Mouse (Mus musculus): ENCODE data around the gene Vnn1. TPM values are rescaled to one million over a fixed set of nuclear protein-coding genes. Genes with fewer than 3 reads are reported as not detected.

The Vnn1 gene
- total RNA-seq (2012; rRNA removed) (not detected in 2 replicates), total RNA-seq (2014; rRNA removed) (not detected in 2 replicates), polyA plus RNA-seq (2012; ENCODE audit: insufficient read length, low read depth) (not detected in 2 replicates)

GRCm38 (mm10) chr10:23894601-23895349, at the start of gene Vnn1:
Gene Vnn1 (plus strand): TSS chr10:23894688.
- H3K27me3 ChIP-seq (replicated peaks) = no peaks in the 10 kb centered on the region
- no peaks in the 10 kb centered on the region for H3K36me3 ChIP-seq (replicated peaks in 1 of 2; ENCODE audit: control insufficient read depth in 1 of 2, insufficient read depth in 1 of 2, low read length in 1 of 2)
- no peak within 1 kb of the TSS for H3K4me2 ChIP-seq (ENCODE audit: insufficient read depth, low read depth, poor library complexity, severe bottlenecking)
- in situ Hi-C loops (cut with MboI; ENCODE audit: low pct_ligation_motif_present, low pct_unique_long_range_greater_than_20kb, low sequenced_read_pairs) (no loop called here), dilution Hi-C loops (cut with MboI; ENCODE audit: extremely low pct_ligation_motif_present, extremely low pct_unique_long_range_greater_than_20kb, low sequenced_read_pairs) (no loop called here)
- no peak within 1 kb of the TSS for H3K27ac ChIP-seq (ENCODE audit: insufficient read depth, low read depth)
- no peak for DNase-seq (ENCODE audit: extremely low read depth)
- peaks cover 7% of the 10 kb centered on the region for H3K9me3 ChIP-seq (replicated peaks; ENCODE audit: low read length)
- TF ChIP-seq MXI1 (IDR thresholded peaks at IDR 0.05; ENCODE audit: low read depth, low read length) (no peak), ZMIZ1 (IDR thresholded peaks at IDR 0.05; ENCODE audit: low read depth, low read length) (no peak), MAX (IDR thresholded peaks at IDR 0.05; ENCODE audit: low read length) (no peak), CHD2 (IDR thresholded peaks at IDR 0.05; ENCODE audit: low read length) (no peak), SIN3A (IDR thresholded peaks at IDR 0.05; ENCODE audit: low read length) (no peak), USF2 (conservative IDR thresholded peaks at IDR 0.05; ENCODE audit: low read depth, low read length) (no peak), ZKSCAN1 (IDR thresholded peaks at IDR 0.05; ENCODE audit: borderline replicate concordance, low read depth, low read length) (no peak), MYC (IDR thresholded peaks at IDR 0.05; ENCODE audit: low read depth, low read length) (no peak), JUN (IDR thresholded peaks at IDR 0.05; ENCODE audit: insufficient read depth, low read depth, low read length) (no peak), CHD1 (IDR thresholded peaks at IDR 0.05; ENCODE audit: low read depth, low read length) (no peak), ETS1 (conservative IDR thresholded peaks at IDR 0.05; ENCODE audit: low read depth, low read length) (no peak), UBTF (IDR thresholded peaks at IDR 0.05; ENCODE audit: low read depth, low read length) (no peak), POLR2A (IDR thresholded peaks at IDR 0.05; ENCODE audit: low read depth, low read length) (no peak), TCF12 (IDR thresholded peaks at IDR 0.05; ENCODE audit: low read depth, low read length) (no peak), GABPA (IDR thresholded peaks at IDR 0.05; ENCODE audit: insufficient replicate concordance, low read depth, low read length) (no peak), ZC3H11A (IDR thresholded peaks at IDR 0.05; ENCODE audit: low read depth, low read length) (no peak), SMC3 (IDR thresholded peaks at IDR 0.05; ENCODE audit: low read depth, low read length) (no peak), MAFK (IDR thresholded peaks at IDR 0.05; ENCODE audit: insufficient replicate concordance, low read length) (no peak)
- no peak within 1 kb of the TSS for H3K4me3 ChIP-seq (replicated peaks in 1 of 3; ENCODE audit: low read depth in 2 of 3, low read length in 2 of 3, poor library complexity in 1 of 3)
- no peaks in the 10 kb centered on the region for H3K79me2 ChIP-seq (replicated peaks; ENCODE audit: control insufficient read depth, extremely low read depth, insufficient read depth, poor library complexity, severe bottlenecking)
- no peak within 1 kb of the TSS for H3K9ac ChIP-seq (ENCODE audit: insufficient read depth, low read depth)
- H3K4me1 ChIP-seq (ENCODE audit: control insufficient read depth in 1 of 2, insufficient read depth in 2 of 2) = no peaks in the 10 kb centered on the region

GRCm38 (mm10) chr10:23851228-23851912, 43.1 kb upstream of the Vnn1 start, which contains the start of gene Vnn3:
Gene Vnn3 (plus strand): TSS chr10:23851462.
- dilution Hi-C loops (cut with MboI; ENCODE audit: extremely low pct_ligation_motif_present, extremely low pct_unique_long_range_greater_than_20kb, low sequenced_read_pairs) (no loop called here), in situ Hi-C loops (cut with MboI; ENCODE audit: low pct_ligation_motif_present, low pct_unique_long_range_greater_than_20kb, low sequenced_read_pairs) (no loop called here)
- no peaks in the 10 kb centered on the region for H3K9me3 ChIP-seq (replicated peaks; ENCODE audit: low read length)
- TF ChIP-seq EP300 (IDR thresholded peaks at IDR 0.05; ENCODE audit: low read length) (no peak), JUND (conservative IDR thresholded peaks at IDR 0.05; ENCODE audit: low read depth, low read length) (no peak), MYC (IDR thresholded peaks at IDR 0.05; ENCODE audit: low read depth, low read length) (no peak), POLR2AphosphoS2 (IDR thresholded peaks at IDR 0.05; ENCODE audit: low read depth, low read length) (no peak), TCF12 (IDR thresholded peaks at IDR 0.05; ENCODE audit: low read depth, low read length) (no peak), TBP (conservative IDR thresholded peaks at IDR 0.05; ENCODE audit: low read depth, low read length) (no peak), ZNF384 (IDR thresholded peaks at IDR 0.05; ENCODE audit: low read depth, low read length) (no peak), MAX (IDR thresholded peaks at IDR 0.05; ENCODE audit: low read length) (no peak), JUN (IDR thresholded peaks at IDR 0.05; ENCODE audit: insufficient read depth, low read depth, low read length) (no peak), ELF1 (IDR thresholded peaks at IDR 0.05; ENCODE audit: low read depth, low read length) (no peak), USF1 (IDR thresholded peaks at IDR 0.05; ENCODE audit: low read depth, low read length) (no peak), NELFE (IDR thresholded peaks at IDR 0.05; ENCODE audit: low read depth, low read length) (no peak)
- H3K4me1 ChIP-seq (ENCODE audit: control insufficient read depth in 1 of 2, insufficient read depth in 2 of 2) = peaks cover 4 to 7% of the 10 kb centered on the region in 2 experiments
- H3K27me3 ChIP-seq (replicated peaks) = no peaks in the 10 kb centered on the region
- H3K79me2 ChIP-seq (replicated peaks; ENCODE audit: control insufficient read depth, extremely low read depth, insufficient read depth, poor library complexity, severe bottlenecking) = no peaks in the 10 kb centered on the region
- no peaks in the 10 kb centered on the region for H3K36me3 ChIP-seq (replicated peaks in 1 of 2; ENCODE audit: control insufficient read depth in 1 of 2, insufficient read depth in 1 of 2, low read length in 1 of 2)
- H3K27ac ChIP-seq (ENCODE audit: insufficient read depth, low read depth) = no peak within 1 kb of the TSS
- H3K9ac ChIP-seq (ENCODE audit: insufficient read depth, low read depth) = no peak within 1 kb of the TSS
- H3K4me3 ChIP-seq (replicated peaks in 1 of 3; ENCODE audit: low read depth in 2 of 3, low read length in 2 of 3, poor library complexity in 1 of 3) = no peak within 1 kb of the TSS
- H3K4me2 ChIP-seq (ENCODE audit: insufficient read depth, low read depth, poor library complexity, severe bottlenecking) = peak within 1 kb of the TSS; percentile 27; the same call in 1 of the 2 replicates
- no peak for DNase-seq (ENCODE audit: extremely low read depth)

Data from CH12.LX (cell line).